Mouse (Mus musculus): ENCODE data around the gene Ctr9. TPM values are rescaled to one million over a fixed set of nuclear protein-coding genes. Genes with fewer than 3 reads are reported as not detected.
A peak's percentile ranks its signal among the peaks of the same experiment; 100 is the strongest.

Gene Ctr9
- total RNA-seq, 2 experiments from 2014 or later: 37.1 to 73.5 TPM

- peak; percentile 99 for ATAC-seq (replicated peaks; ENCODE audit: poor library complexity)
Measured at GRCm38 (mm10) chr7:111095169-111095568, 66.4 kb downstream of the Ctr9 start.

GRCm38 (mm10) chr7:111098196-111098595 is 69.4 kb downstream of the Ctr9 start:
- no peak for ATAC-seq (replicated peaks; ENCODE audit: poor library complexity)

Other genes starting within 250 kb of the Ctr9 start
- gene Rnf141, start 184.5 kb upstream of the Ctr9 start, total RNA-seq (2015): 20.1 and 34.9 TPM in 2 replicates
- gene Rnf141, start 184.5 kb upstream of the Ctr9 start, total RNA-seq (2017): 26.2 and 35.4 TPM in 2 replicates
- gene Lyve1, start 165.7 kb upstream of the Ctr9 start, total RNA-seq (2015): 0.10 TPM in 1 of 2 replicates, not detected in the other
- gene Lyve1, start 165.7 kb upstream of the Ctr9 start, total RNA-seq (2017): not detected in 2 replicates
- gene Mrvi1, start 46.5 kb upstream of the Ctr9 start, total RNA-seq (2015): 0.15 and 0.91 TPM in 2 replicates
- not detected in 2 replicates for gene Mrvi1, start 46.5 kb upstream of the Ctr9 start, total RNA-seq (2017)
- gene Eif4g2, start 54.1 kb downstream of the Ctr9 start, total RNA-seq (2015): 1,230 and 1,245 TPM in 2 replicates
- gene Eif4g2, start 54.1 kb downstream of the Ctr9 start, total RNA-seq (2017): 669 and 710 TPM in 2 replicates

All from megakaryocyte progenitor cell, adult 5-6 weeks (primary cell).